Mouse (Mus musculus) embryonic facial prominence, embryonic 14.5 days (tissue): Measurements from ENCODE around the gene Rest. TPM values are rescaled to one million over a fixed set of nuclear protein-coding genes. Genes with fewer than 3 reads are reported as not detected.

Experiments
- ATAC-seq: fragments of 200-750 bp; cut with Nextera tagmentation; 2 replicates; pipeline ENCODE4 v1.8.0; 2017; ENCODE audit warnings: low read depth, moderate number of reproducible peaks, moderate TSS enrichment
- DNase-seq: peaks from one replicate; pipeline ENCODE4 v3.0.0-alpha.2; 2015; ENCODE audit warnings: low spot score
- H3K27ac ChIP-seq: fragments of 300-500 bp; sonication (generic); replicated peaks from 2 replicates; pipeline ENCODE4 v1.5.1; 2014; ENCODE audit warnings: low read depth, mild to moderate bottlenecking, low read length, moderate library complexity
- H3K27me3 ChIP-seq: fragments of 300-500 bp; sonication (generic); replicated peaks from 2 replicates; pipeline ENCODE4 v1.6.1; 2014; ENCODE audit warnings: low read length; ENCODE audit not compliant: control insufficient read depth, insufficient read depth
- H3K36me3 ChIP-seq: fragments of 300-500 bp; sonication (generic); 2 replicates; pipeline ENCODE4 v1.6.1; 2014; ENCODE audit warnings: low read length, mixed read lengths; ENCODE audit not compliant: control insufficient read depth, insufficient read depth
- H3K4me1 ChIP-seq: fragments of 300-500 bp; sonication (generic); 2 replicates; pipeline ENCODE4 v1.6.1; 2014; ENCODE audit warnings: antibody characterized with exemption, low read length; ENCODE audit not compliant: control insufficient read depth, insufficient read depth
- H3K4me2 ChIP-seq: fragments of 300-500 bp; sonication (generic); 2 replicates; pipeline ENCODE4 v1.6.1; 2014; ENCODE audit warnings: low read depth, mild to moderate bottlenecking, low read length, moderate library complexity, mixed read lengths
- H3K4me3 ChIP-seq: fragments of 300-500 bp; sonication (generic); 2 replicates; pipeline ENCODE4 v1.5.1; 2014; ENCODE audit warnings: low read depth, mild to moderate bottlenecking, low read length
- H3K9ac ChIP-seq: fragments of 300-500 bp; sonication (generic); 2 replicates; pipeline ENCODE4 v1.6.1; 2014; ENCODE audit warnings: low read depth, mild to moderate bottlenecking, low read length, moderate library complexity, mixed read lengths
- H3K9me3 ChIP-seq: fragments of 300-500 bp; sonication (generic); 2 replicates; pipeline ENCODE4 v1.6.1; 2016; ENCODE audit warnings: low read length; ENCODE audit not compliant: control insufficient read depth
- WGBS: fragments of 180-500 bp; shearing (Covaris S2); extraction: QIAGEN DNeasy Blood & Tissue Kit; methylation state at CpG from one replicate; pipeline ENCODE4 v1.1.7; 2014; 5-methylcytosine and 5-hydroxymethylcytosine counted together
- polyA plus RNA-seq: library from polyadenylated mRNA; unstranded; fragments of >200 nt; fragmentation: Nextera tagmentation; extraction: Ambion mirVana; gene quantifications from 2 replicates; pipeline ENCODE4 v1.2.1, GENCODE M21; 2014

Rest gene
- polyA plus RNA-seq, 1 experiment from 2014 or later = 35.8 TPM

DNA sequence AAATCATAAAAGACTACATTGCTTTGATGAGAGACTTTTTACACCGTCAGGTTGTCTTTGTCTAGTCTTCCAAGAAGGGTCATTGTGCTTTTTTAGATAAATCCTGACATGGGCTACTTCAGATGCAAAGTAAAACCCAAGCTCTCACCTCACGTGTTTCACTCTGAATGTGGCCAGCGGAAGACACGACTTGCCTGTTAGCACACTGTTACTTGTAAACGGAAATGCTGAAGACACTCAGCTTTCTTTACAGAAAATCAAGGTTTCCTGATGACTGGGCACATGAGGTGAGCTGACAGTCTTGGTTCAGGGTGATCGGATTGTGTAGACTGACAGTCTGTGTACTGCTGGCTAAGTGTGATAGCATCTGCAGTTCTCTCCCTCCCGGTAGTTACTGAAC, 20.4 kb downstream of the Rest start:
- DNase-seq (no peak), ATAC-seq (no peak)
- H3K4me3 ChIP-seq = no peak overlapping the region
- H3K27ac ChIP-seq = no peak overlapping the region
- no peaks in the 10 kb centered on the region for H3K4me1 ChIP-seq
- H3K36me3 ChIP-seq = peaks cover 89% of the 10 kb centered on the region
- WGBS = 88% methylated on average over 7 of the region's 7 CpGs
- no peaks in the 10 kb centered on the region for H3K9me3 ChIP-seq
- H3K27me3 ChIP-seq = no peaks in the 10 kb centered on the region
- H3K4me2 ChIP-seq = no peak overlapping the region
- no peak overlapping the region for H3K9ac ChIP-seq

DNA sequence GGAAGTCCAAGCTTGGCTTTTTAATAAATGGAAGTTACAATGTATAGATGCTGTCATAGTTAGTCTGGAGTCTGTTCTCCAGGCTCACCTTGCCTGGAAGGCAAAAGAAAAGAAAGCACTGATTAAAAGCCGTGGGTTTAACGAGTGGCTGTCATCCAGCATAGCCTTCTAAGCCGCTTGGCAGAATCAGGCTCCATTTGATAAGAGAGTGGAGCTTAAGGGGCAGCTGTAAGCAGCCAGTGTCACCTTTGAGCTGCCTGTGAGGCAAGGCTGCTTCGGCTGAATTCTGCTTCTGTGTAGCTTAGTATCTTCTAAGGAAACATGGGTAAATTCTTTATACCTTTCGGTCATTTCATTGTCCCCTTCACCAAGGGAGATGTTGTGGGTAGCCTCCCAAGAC, 21.6 kb downstream of the Rest start:
- H3K36me3 ChIP-seq = peaks cover 87% of the 10 kb centered on the region
- 87% methylated on average over 5 of the region's 5 CpGs for WGBS
- ATAC-seq = no peak

DNA sequence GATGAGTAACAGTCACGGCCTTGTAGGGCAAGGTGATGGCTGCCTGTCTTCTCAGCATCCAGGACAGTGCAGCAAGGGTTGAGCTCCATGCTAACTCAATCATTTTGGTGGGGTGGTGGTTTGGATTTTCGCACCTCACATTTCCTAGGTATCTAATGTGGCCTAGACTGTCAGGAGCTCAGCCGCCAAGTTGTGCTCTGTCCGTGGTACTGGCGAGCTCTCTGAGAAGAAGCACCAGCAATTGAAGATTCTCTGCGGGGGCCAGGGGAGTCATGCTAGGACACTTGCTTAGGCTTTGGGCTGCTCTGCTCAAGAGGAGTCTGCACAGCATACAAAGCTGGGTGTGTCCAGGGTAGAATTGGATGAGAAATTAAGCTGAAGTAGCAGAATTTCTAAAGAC, 22.6 kb downstream of the Rest start:
- Histone ChIP-seq H3K36me3 (peaks cover 87% of the 10 kb centered on the region), H3K4me3 (no peak overlapping the region), H3K4me1 (no peaks in the 10 kb centered on the region), H3K27ac (no peak overlapping the region), H3K27me3 (no peaks in the 10 kb centered on the region), H3K9me3 (no peaks in the 10 kb centered on the region), H3K4me2 (no peak overlapping the region), H3K9ac (no peak overlapping the region)
- DNase-seq (peak; percentile 9), ATAC-seq (no peak)
- 80% methylated on average over 6 of the region's 6 CpGs for WGBS

More for the DNA sequence above, 21.6 kb downstream of the Rest start:
- Histone ChIP-seq H3K9ac (no peak overlapping the region), H3K27me3 (no peaks in the 10 kb centered on the region), H3K4me3 (no peak overlapping the region), H3K4me2 (no peak overlapping the region), H3K27ac (no peak overlapping the region), H3K4me1 (no peaks in the 10 kb centered on the region), H3K9me3 (no peaks in the 10 kb centered on the region)
- no peak for DNase-seq

GRCm38 (mm10) chr5:77289686-77290085, 24.4 kb downstream of the Rest start:
- Histone ChIP-seq H3K36me3 (peaks cover 90% of the 10 kb centered on the region), H3K4me3 (no peak overlapping the region), H3K27me3 (no peaks in the 10 kb centered on the region), H3K4me2 (no peak overlapping the region), H3K27ac (no peak overlapping the region), H3K9me3 (no peaks in the 10 kb centered on the region), H3K9ac (no peak overlapping the region), H3K4me1 (no peaks in the 10 kb centered on the region)
- ATAC-seq (no peak), DNase-seq (no peak)
- WGBS = 72% methylated on average over 8 of the region's 8 CpGs

DNA sequence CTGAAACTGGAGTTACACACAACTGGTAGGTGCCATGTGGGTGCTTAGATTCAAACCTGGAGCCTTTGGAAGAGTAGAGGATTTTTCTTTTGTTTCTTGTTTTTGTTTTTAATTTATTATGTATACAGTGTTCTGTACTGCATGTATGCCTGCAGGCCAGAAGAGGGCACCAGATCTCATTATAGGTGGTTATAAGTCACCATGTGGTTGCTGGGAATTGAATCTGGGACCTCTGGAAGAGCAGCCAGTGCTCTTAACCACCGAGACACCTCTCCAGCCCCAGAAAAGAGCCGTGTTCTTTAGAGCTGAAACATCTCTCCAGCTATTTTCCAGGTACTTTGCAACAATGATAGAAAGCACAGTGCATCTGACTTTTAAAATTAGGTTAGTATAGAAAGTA, 25.3 kb downstream of the Rest start:
- DNase-seq (no peak), ATAC-seq (no peak)
- no peaks in the 10 kb centered on the region for H3K9me3 ChIP-seq
- no peak overlapping the region for H3K27ac ChIP-seq
- 96% methylated on average over 2 of the region's 2 CpGs for WGBS
- H3K4me3 ChIP-seq = no peak overlapping the region
- H3K4me2 ChIP-seq = no peak overlapping the region
- H3K36me3 ChIP-seq = peaks cover 88% of the 10 kb centered on the region
- no peaks in the 10 kb centered on the region for H3K27me3 ChIP-seq
- H3K9ac ChIP-seq = no peak overlapping the region
- no peaks in the 10 kb centered on the region for H3K4me1 ChIP-seq

DNA sequence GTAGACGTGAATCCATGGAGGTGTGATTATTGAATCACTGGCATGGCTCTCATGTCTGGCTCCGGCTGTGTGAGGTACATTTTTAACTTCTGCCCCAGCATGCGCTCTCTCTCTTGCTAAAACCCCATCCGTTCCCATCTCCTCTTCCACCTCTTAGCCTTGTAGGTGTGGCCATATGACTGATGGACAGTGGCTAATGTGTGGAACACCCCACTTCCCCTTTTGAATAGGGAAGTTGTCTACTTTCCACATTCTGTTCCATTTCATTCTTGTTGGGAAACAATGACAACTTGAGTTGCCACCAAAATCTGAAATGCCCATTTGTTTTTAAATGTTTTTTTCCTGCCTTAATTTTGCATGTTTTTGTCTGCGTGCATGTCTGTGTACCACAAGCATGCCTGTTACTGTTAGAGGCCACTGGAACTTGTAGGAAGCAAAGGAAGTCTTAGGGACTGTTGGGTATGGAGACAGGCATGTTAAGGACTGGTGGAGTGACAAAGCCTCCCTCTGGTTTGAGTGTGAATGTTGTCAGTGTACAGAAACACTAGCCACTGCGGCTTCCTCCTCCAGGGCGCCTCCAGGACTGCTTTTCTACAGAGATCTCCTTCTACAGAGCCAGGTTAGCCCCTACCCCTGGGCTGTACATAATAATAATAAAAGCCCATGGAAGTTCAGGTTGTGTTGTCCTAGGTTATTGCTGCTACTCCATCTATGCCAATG, 27.7 kb downstream of the Rest start:
- no peaks in the 10 kb centered on the region for H3K9me3 ChIP-seq
- no peaks in the 10 kb centered on the region for H3K4me1 ChIP-seq
- H3K4me2 ChIP-seq = no peak overlapping the region
- DNase-seq (no peak), ATAC-seq (no peak)
- H3K9ac ChIP-seq = no peak overlapping the region
- H3K4me3 ChIP-seq = no peak overlapping the region
- H3K27me3 ChIP-seq = no peaks in the 10 kb centered on the region
- H3K27ac ChIP-seq = no peak overlapping the region
- peaks cover 84% of the 10 kb centered on the region for H3K36me3 ChIP-seq
- 91% methylated on average over 7 of the region's 7 CpGs for WGBS

DNA sequence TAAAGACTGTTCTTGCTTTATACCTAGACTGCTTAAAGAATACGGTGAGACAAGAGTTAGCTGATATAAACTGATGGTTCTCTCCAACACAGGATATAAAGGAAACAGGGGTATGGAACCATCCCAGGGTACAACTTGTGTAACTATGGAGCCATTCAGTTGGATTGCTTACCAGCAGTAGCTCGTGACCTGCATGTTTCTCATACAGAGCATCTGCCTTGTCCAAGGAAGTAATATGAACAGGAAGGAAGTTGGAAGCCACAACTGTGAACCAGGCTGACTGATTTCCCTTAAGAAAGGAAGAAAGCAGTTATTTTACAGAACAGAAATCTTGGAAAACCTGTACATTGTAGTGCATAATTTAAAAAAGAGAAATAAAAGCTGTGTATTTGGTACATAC, 34.2 kb downstream of the Rest start:
- Histone ChIP-seq H3K9ac (no peak overlapping the region), H3K27ac (no peak overlapping the region), H3K36me3 (peaks cover 61% of the 10 kb centered on the region), H3K27me3 (no peaks in the 10 kb centered on the region), H3K4me3 (no peak overlapping the region), H3K4me2 (no peak overlapping the region), H3K4me1 (no peaks in the 10 kb centered on the region), H3K9me3 (no peaks in the 10 kb centered on the region)
- DNase-seq (no peak), ATAC-seq (no peak)
- 90% methylated on average over 2 of the region's 2 CpGs for WGBS

DNA sequence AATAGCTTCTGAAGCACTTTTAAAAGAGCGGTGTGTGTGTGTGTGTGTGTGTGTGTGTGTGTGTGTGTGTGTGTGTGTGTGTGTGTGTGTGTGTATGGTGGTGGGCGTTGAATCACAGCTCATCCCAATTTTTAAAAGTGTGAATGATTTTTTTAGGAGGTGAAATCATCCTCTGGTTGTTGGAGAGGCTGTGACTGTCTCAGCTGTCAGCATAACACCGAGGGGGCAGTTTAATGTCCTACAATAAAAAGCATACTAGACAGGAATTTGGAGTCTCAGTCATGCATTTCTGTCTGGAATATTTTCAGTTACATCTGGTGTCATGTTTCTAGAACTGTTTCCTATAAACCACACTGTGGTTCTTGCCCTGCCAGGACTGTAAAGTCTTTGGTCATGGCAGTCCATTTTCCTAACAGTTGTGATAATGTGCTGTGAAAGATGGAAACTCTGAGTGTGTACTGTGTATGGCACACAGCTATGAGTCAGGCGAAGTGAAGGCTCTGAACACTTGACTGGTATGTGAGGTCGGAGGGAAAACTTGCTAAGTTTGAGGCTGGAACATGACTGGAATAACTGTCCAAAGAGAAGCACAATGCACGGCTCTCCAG, 36.1 kb downstream of the Rest start:
- no peaks in the 10 kb centered on the region for H3K27me3 ChIP-seq
- H3K4me1 ChIP-seq = no peaks in the 10 kb centered on the region
- H3K9ac ChIP-seq = no peak overlapping the region
- no peak overlapping the region for H3K27ac ChIP-seq
- no peaks in the 10 kb centered on the region for H3K9me3 ChIP-seq
- WGBS = 70% methylated on average over 6 of the region's 6 CpGs
- H3K36me3 ChIP-seq = peaks cover 65% of the 10 kb centered on the region
- H3K4me2 ChIP-seq = no peak overlapping the region
- no peak overlapping the region for H3K4me3 ChIP-seq
- ATAC-seq (peak; percentile 47; the same call in 1 of the 2 replicates), DNase-seq (peak; percentile 16)
